In genomic region chr4:128883379-128883781, GRCm38 (mm10) we compare ENCODE assay signal across 8 mouse cellular contexts. TPM values are rescaled to one million over a fixed set of nuclear protein-coding genes. Genes with fewer than 3 reads are reported as not detected.
DNase-seq lines count a peak whose midpoint lies in the region; ATAC-seq and TF ChIP-seq lines count a peak whose summit lies in the region.

Gene Trim62, plus strand, starts transcription at chr4:128883580.

- intact Hi-C loops in heart, postnatal 10 days (cut with DNase I), result no loop called here

- TF ChIP-seq EP300 in CH12.LX (IDR thresholded peaks at IDR 0.05; ENCODE audit: low read length), result no peak

- dilution Hi-C loops in CH12.LX (cut with MboI; ENCODE audit: extremely low pct_ligation_motif_present, extremely low pct_unique_long_range_greater_than_20kb, low sequenced_read_pairs), result no loop called here

- H3K9me3 ChIP-seq in CH12.LX (replicated peaks; ENCODE audit: low read length), result peaks cover 3% of the 10 kb centered on the region
- peaks cover 4% of the 10 kb centered on the region; the same call in 1 of the 2 replicates for H3K9me3 ChIP-seq in forebrain, embryonic 14.5 days (replicated peaks; ENCODE audit: control insufficient read depth, low read length)
- H3K9me3 ChIP-seq in lung, embryonic 14.5 days (ENCODE audit: low read depth, low read length), result no peaks in the 10 kb centered on the region; the same call in 1 of the 2 replicates

- WGBS in forebrain, embryonic 14.5 days, result 2% methylated on average over 28 of the region's 37 CpGs
- WGBS in lung, embryonic 14.5 days, result under 1% methylated on average over 37 of the region's 37 CpGs
- WGBS in olfactory bulb, adult 2 months, result under 1% methylated on average over 35 of the region's 37 CpGs
- under 1% methylated on average over 37 of the region's 37 CpGs for WGBS in thymus, adult 2 months

- H3K27ac ChIP-seq in CH12.LX (ENCODE audit: insufficient read depth, low read depth), result no peak within 1 kb of the TSS
- peak within 1 kb of the TSS; percentile 27; the same call in 1 of the 2 replicates for H3K27ac ChIP-seq in forebrain, embryonic 14.5 days (ENCODE audit: low read depth, low read length)
- H3K27ac ChIP-seq in lung, embryonic 14.5 days (ENCODE audit: low read depth), result peak within 1 kb of the TSS; percentile 19; the same call in 1 of the 2 replicates
- peak within 1 kb of the TSS; percentile 55 for H3K27ac ChIP-seq in olfactory bulb, adult 2 months (ENCODE audit: insufficient read depth, low read depth, low read length)
- no peak within 1 kb of the TSS for H3K27ac ChIP-seq in thymus, adult 2 months (ENCODE audit: control insufficient read depth, insufficient read depth, low read length)

- no peak; the same call in 1 of the 2 replicates for TF ChIP-seq RAD21 in CH12.LX (IDR thresholded peaks at IDR 0.05; ENCODE audit: low read depth, low read length)

- peak; percentile 72 for ATAC-seq in forebrain, embryonic 14.5 days
- peak; percentile 78 for ATAC-seq in lung, embryonic 14.5 days (ENCODE audit: insufficient read depth)

- peak; percentile 51 for DNase-seq in CH12.LX (ENCODE audit: extremely low read depth)
- DNase-seq in c-Kit-positive CD71-negative TER-119-negative erythroid progenitor cells, embryonic 14.5 days (ENCODE audit: low read depth), result peak; percentile 30
- DNase-seq in forebrain, embryonic 14.5 days (ENCODE audit: low spot score), result peak; percentile 77
- DNase-seq in heart, postnatal 10 days, result peak; percentile 81 to 85
- peak; percentile 88 to 93 for DNase-seq in kidney, postnatal 4 days
- DNase-seq in lung, embryonic 14.5 days, result peak; percentile 91
- DNase-seq in thymus, adult 2 months, result peak; percentile 75

- H3K79me2 ChIP-seq in CH12.LX (replicated peaks; ENCODE audit: control insufficient read depth, extremely low read depth, insufficient read depth, poor library complexity, severe bottlenecking), result no peaks in the 10 kb centered on the region

- H3K36me3 ChIP-seq in CH12.LX (replicated peaks in 1 of 2; ENCODE audit: control insufficient read depth in 1 of 2, insufficient read depth in 1 of 2, low read length in 1 of 2), result peaks cover 0 to 8% of the 10 kb centered on the region in 2 experiments
- H3K36me3 ChIP-seq in forebrain, embryonic 14.5 days (ENCODE audit: control insufficient read depth, insufficient read depth, low read length), result no peaks in the 10 kb centered on the region
- H3K36me3 ChIP-seq in lung, embryonic 14.5 days (ENCODE audit: insufficient read depth), result no peaks in the 10 kb centered on the region
- no peaks in the 10 kb centered on the region for H3K36me3 ChIP-seq in thymus, adult 2 months (ENCODE audit: control insufficient read depth, insufficient read depth, low read length)

- peak; percentile 62; the same call in 1 of the 2 replicates for TF ChIP-seq POLR2A in CH12.LX (IDR thresholded peaks at IDR 0.05; ENCODE audit: low read depth, low read length)
- TF ChIP-seq POLR2A in olfactory bulb, adult 2 months (IDR thresholded peaks at IDR 0.05; ENCODE audit: insufficient read depth, low read depth, low read length), result peak; percentile 78; the same call in 1 of the 2 replicates
- no peak for TF ChIP-seq POLR2A in thymus, adult 2 months (IDR thresholded peaks at IDR 0.05; ENCODE audit: control insufficient read depth, extremely low read depth, insufficient read depth, low read length, poor library complexity)

- H3K27me3 ChIP-seq in CH12.LX (replicated peaks), result no peaks in the 10 kb centered on the region
- no peaks in the 10 kb centered on the region for H3K27me3 ChIP-seq in forebrain, embryonic 14.5 days (replicated peaks; ENCODE audit: control insufficient read depth, insufficient read depth, low read length)
- H3K27me3 ChIP-seq in lung, embryonic 14.5 days (ENCODE audit: insufficient read depth, low read length), result no peaks in the 10 kb centered on the region
- H3K27me3 ChIP-seq in thymus, adult 2 months (ENCODE audit: control insufficient read depth, insufficient read depth, low read length), result peaks cover 2% of the 10 kb centered on the region; the same call in 1 of the 2 replicates

- TF ChIP-seq CTCF in CH12.LX (conservative IDR thresholded peaks at IDR 0.05 in 1 of 2, IDR thresholded peaks at IDR 0.05 in 1 of 2; ENCODE audit: low read depth in 2 of 2, low read length in 2 of 2), result 0 out of 4 replicates have a peak, but pooled peaks of 1 of the 2 experiments have one; percentile 10
- no peak for TF ChIP-seq CTCF in lung, embryonic 14.5 days (IDR thresholded peaks at IDR 0.05; ENCODE audit: low read depth)
- no peak for TF ChIP-seq CTCF in olfactory bulb, adult 2 months (IDR thresholded peaks at IDR 0.05; ENCODE audit: insufficient read depth, low read depth, low read length)
- no peak for TF ChIP-seq CTCF in thymus, adult 2 months (IDR thresholded peaks at IDR 0.05; ENCODE audit: borderline replicate concordance, control insufficient read depth, extremely low read depth, insufficient read depth, low read length, poor library complexity)

- peak within 1 kb of the TSS; percentile 77 for H3K9ac ChIP-seq in CH12.LX (ENCODE audit: insufficient read depth, low read depth)
- peak within 1 kb of the TSS; percentile 77 for H3K9ac ChIP-seq in forebrain, embryonic 14.5 days (ENCODE audit: low read length)
- H3K9ac ChIP-seq in lung, embryonic 14.5 days, result peak within 1 kb of the TSS; percentile 55

- in situ Hi-C loops in CH12.LX (cut with MboI; ENCODE audit: low pct_ligation_motif_present, low pct_unique_long_range_greater_than_20kb, low sequenced_read_pairs), result no loop called here

- peaks cover 9 to 12% of the 10 kb centered on the region in 2 experiments for H3K4me1 ChIP-seq in CH12.LX (ENCODE audit: control insufficient read depth in 1 of 2, insufficient read depth in 2 of 2)
- peaks cover 25% of the 10 kb centered on the region for H3K4me1 ChIP-seq in forebrain, embryonic 14.5 days (ENCODE audit: control insufficient read depth, insufficient read depth, low read length)
- H3K4me1 ChIP-seq in lung, embryonic 14.5 days (ENCODE audit: insufficient read depth), result peaks cover 10% of the 10 kb centered on the region
- peaks cover 44% of the 10 kb centered on the region for H3K4me1 ChIP-seq in olfactory bulb, adult 2 months (ENCODE audit: control insufficient read depth, insufficient read depth, low read length)
- H3K4me1 ChIP-seq in thymus, adult 2 months (replicated peaks; ENCODE audit: control insufficient read depth, insufficient read depth, low read length), result peaks cover 10% of the 10 kb centered on the region

- H3K4me3 ChIP-seq in CH12.LX (replicated peaks in 1 of 3; ENCODE audit: low read depth in 2 of 3, low read length in 2 of 3, poor library complexity in 1 of 3), result peak within 1 kb of the TSS; percentile 54 to 71 (median 67)
- peak within 1 kb of the TSS; percentile 71 for H3K4me3 ChIP-seq in forebrain, embryonic 14.5 days (ENCODE audit: low read depth, low read length)
- peak within 1 kb of the TSS; percentile 71 for H3K4me3 ChIP-seq in lung, embryonic 14.5 days (ENCODE audit: low read depth, low read length)
- peak within 1 kb of the TSS; percentile 71 for H3K4me3 ChIP-seq in olfactory bulb, adult 2 months (ENCODE audit: insufficient read depth, low read depth, low read length)
- peak within 1 kb of the TSS; percentile 99 for H3K4me3 ChIP-seq in thymus, adult 2 months (ENCODE audit: control insufficient read depth, insufficient read depth, low read length)

- peak within 1 kb of the TSS; percentile 70 for H3K4me2 ChIP-seq in CH12.LX (ENCODE audit: insufficient read depth, low read depth, poor library complexity, severe bottlenecking)
- H3K4me2 ChIP-seq in forebrain, embryonic 14.5 days (ENCODE audit: low read length), result peak within 1 kb of the TSS; percentile 99
- H3K4me2 ChIP-seq in lung, embryonic 14.5 days, result peak within 1 kb of the TSS; percentile 99

TF ChIP-seq in CH12.LX, 34 proteins besides CTCF, POLR2A, EP300 and RAD21 (continues in another document):
- TF ChIP-seq PAX5 (IDR thresholded peaks at IDR 0.05; ENCODE audit: low read length), result no peak
- TF ChIP-seq GABPA (IDR thresholded peaks at IDR 0.05; ENCODE audit: insufficient replicate concordance, low read depth, low read length), result no peak
- no peak for TF ChIP-seq ZC3H11A (IDR thresholded peaks at IDR 0.05; ENCODE audit: low read depth, low read length)
- no peak for TF ChIP-seq CHD1 (IDR thresholded peaks at IDR 0.05; ENCODE audit: low read depth, low read length)
- no peak for TF ChIP-seq JUND (conservative IDR thresholded peaks at IDR 0.05; ENCODE audit: low read depth, low read length)
- TF ChIP-seq UBTF (IDR thresholded peaks at IDR 0.05; ENCODE audit: low read depth, low read length), result no peak
- TF ChIP-seq NELFE (IDR thresholded peaks at IDR 0.05; ENCODE audit: low read depth, low read length), result 0 out of 2 replicates have a peak, but pooled peaks have one; percentile 24
- no peak for TF ChIP-seq ZNF384 (IDR thresholded peaks at IDR 0.05; ENCODE audit: low read depth, low read length)
- TF ChIP-seq TBP (conservative IDR thresholded peaks at IDR 0.05; ENCODE audit: low read depth, low read length), result no peak
- TF ChIP-seq CHD2 (IDR thresholded peaks at IDR 0.05; ENCODE audit: low read length), result no peak
- TF ChIP-seq SIN3A (IDR thresholded peaks at IDR 0.05; ENCODE audit: low read length), result peak; percentile 68
- no peak for TF ChIP-seq MAFK (IDR thresholded peaks at IDR 0.05; ENCODE audit: insufficient replicate concordance, low read length)
- peak; percentile 65 for TF ChIP-seq ETS1 (conservative IDR thresholded peaks at IDR 0.05; ENCODE audit: low read depth, low read length)
- no peak for TF ChIP-seq JUN (IDR thresholded peaks at IDR 0.05; ENCODE audit: insufficient read depth, low read depth, low read length)
- peak; percentile 88 for TF ChIP-seq ELF1 (IDR thresholded peaks at IDR 0.05; ENCODE audit: low read depth, low read length)
- TF ChIP-seq SMC3 (IDR thresholded peaks at IDR 0.05; ENCODE audit: low read depth, low read length), result peak; percentile 4; the same call in 1 of the 2 replicates
- TF ChIP-seq HCFC1 (IDR thresholded peaks at IDR 0.05; ENCODE audit: low read depth, low read length), result peak; percentile 26; the same call in 1 of the 2 replicates
- no peak for TF ChIP-seq BHLHE40 (IDR thresholded peaks at IDR 0.05; ENCODE audit: low read depth, low read length)
- no peak for TF ChIP-seq RCOR1 (conservative IDR thresholded peaks at IDR 0.05; ENCODE audit: low read depth, low read length)
- peak; percentile 74; the same call in 1 of the 2 replicates for TF ChIP-seq TCF12 (IDR thresholded peaks at IDR 0.05; ENCODE audit: low read depth, low read length)

RNA-seq across cellular contexts. Expression of gene Trim62, which starts in this region (rescaled TPM):
- total RNA-seq in CH12.LX (2012; rRNA removed) (0.98 and 1.1 TPM in 2 replicates), CH12.LX (2014; rRNA removed) (0.40 and 0.46 TPM in 2 replicates)
- 1.8 and 2.7 TPM in 2 replicates for polyA plus RNA-seq in CH12.LX (2012; ENCODE audit: insufficient read length, low read depth)
- 9.3 and 10.5 TPM in 2 replicates for polyA plus RNA-seq in forebrain, embryonic 14.5 days (2014; fragmentation: Nextera tagmentation; extraction: Ambion mirVana)
- total RNA-seq in heart, postnatal 10 days (2021), result 1 to 10 TPM; 2.3 to 2.5 TPM
- 8.4 and 8.5 TPM in 2 replicates for polyA plus RNA-seq in lung, embryonic 14.5 days (2014; fragmentation: Nextera tagmentation; extraction: Ambion mirVana)
- not detected in 2 replicates for polyA plus RNA-seq in olfactory bulb, adult 2 months (2012; ENCODE audit: insufficient read depth, insufficient read length, low replicate concordance, missing spikeins)
- 7.3 and 10.0 TPM in 2 replicates for polyA plus RNA-seq in thymus, adult 2 months (2012; rRNA removed)

Comparison
In these comparisons a context has a peak if more than half of its experiments do, and no peak if none do; other contexts are left out.
1. DNase-seq: peak in every context shown above with its lines; median percentile 91 in lung, embryonic 14.5 days; 90 in kidney, postnatal 4 days; 83 in heart, postnatal 10 days; 77 in forebrain, embryonic 14.5 days; 75 in thymus, adult 2 months; 51 in CH12.LX; 30 in c-Kit-positive CD71-negative TER-119-negative erythroid progenitor cells, embryonic 14.5 days.
2. H3K27ac ChIP-seq: peak in forebrain, embryonic 14.5 days (single experiment), lung, embryonic 14.5 days (single experiment) and olfactory bulb, adult 2 months (single experiment); none in CH12.LX (single experiment) and thymus, adult 2 months (single experiment).
3. Peak in every context shown above with its lines, with median percentiles within 50 percentile points of each other: H3K4me2 ChIP-seq, H3K4me3 ChIP-seq and H3K9ac ChIP-seq.